Mouse (Mus musculus) megakaryocyte, embryonic 14.5 days (primary cell): ENCODE results near the gene Cdyl. TPM values are rescaled to one million over a fixed set of nuclear protein-coding genes. Genes with fewer than 3 reads are reported as not detected.

Source experiments
- H3K27me3 ChIP-seq: replicated peaks from 2 replicates; pipeline ENCODE3; 2012; ENCODE audit warnings: inconsistent platforms
- H3K36me3 ChIP-seq: replicated peaks from 2 replicates; pipeline ENCODE3; 2012; ENCODE audit warnings: low read length, inconsistent platforms, mixed read lengths
- H3K4me1 ChIP-seq: 2 replicates; pipeline ENCODE4 v1.6.1; 2012; ENCODE audit warnings: inconsistent platforms
- H3K4me3 ChIP-seq: replicated peaks from 2 replicates; pipeline ENCODE3; 2012; ENCODE audit warnings: moderate library complexity, mild to moderate bottlenecking, inconsistent platforms
- H3K9me3 ChIP-seq: 2 replicates; pipeline ENCODE4 v1.6.1; 2012; ENCODE audit warnings: inconsistent platforms
- FLI1 ChIP-seq: IDR thresholded peaks from 2 replicates; pipeline ENCODE4 v1.6.1; 2012; ENCODE audit warnings: low read length, inconsistent platforms, mixed read lengths
- GATA1 ChIP-seq: IDR thresholded peaks from 3 replicates; pipeline ENCODE4 v1.6.1; 2012; ENCODE audit warnings: mixed read lengths, low read length, inconsistent platforms, borderline replicate concordance
- polyA plus RNA-seq: library from polyadenylated mRNA; stranded (reverse); fragments of >175 nt; gene quantifications from 2 replicates; pipeline ENCODE4 v1.2.3, GENCODE M21; 2012; ENCODE audit warnings: low replicate concordance; ENCODE audit not compliant: insufficient read depth

Gene Cdyl
- polyA plus RNA-seq, 1 experiment, result 3.2 TPM

GRCm38 (mm10) chr13:35752046-35752445 lies 92.4 kb downstream of the Cdyl start:
- TF ChIP-seq FLI1, result no peak
- no peak for TF ChIP-seq GATA1
- no peak overlapping the region for H3K4me3 ChIP-seq
- no peaks in the 10 kb centered on the region for H3K27me3 ChIP-seq
- H3K9me3 ChIP-seq, result peaks cover 11% of the 10 kb centered on the region; the same call in 1 of the 2 replicates
- H3K36me3 ChIP-seq, result peaks cover 22% of the 10 kb centered on the region
- peaks cover 54% of the 10 kb centered on the region for H3K4me1 ChIP-seq

DNA sequence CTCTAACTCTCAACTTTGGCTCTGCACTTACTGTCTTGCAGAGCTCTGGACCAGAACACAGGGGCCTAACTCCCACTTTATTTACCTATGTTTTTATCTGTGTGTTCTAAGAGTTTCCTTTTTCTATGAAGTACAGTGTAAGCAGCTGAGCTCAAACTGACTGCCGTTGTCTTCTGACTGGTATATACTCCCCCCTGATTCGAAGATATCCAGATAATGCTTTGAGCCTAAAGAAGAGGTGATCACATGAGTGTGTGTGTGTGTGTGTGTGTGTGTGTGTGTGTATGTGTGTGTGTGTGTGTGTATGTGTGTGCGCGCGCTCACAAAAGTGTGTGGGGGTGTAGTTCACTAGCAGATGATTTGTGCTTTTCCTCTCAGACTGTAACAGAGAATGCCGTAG lies 95.4 kb downstream of the Cdyl start:
- no peak for TF ChIP-seq FLI1
- no peak for TF ChIP-seq GATA1
- Histone ChIP-seq H3K4me3 (no peak overlapping the region), H3K36me3 (peaks cover 33% of the 10 kb centered on the region), H3K9me3 (0 out of 2 replicates have a peak, but pooled peaks cover 6% of the 10 kb centered on the region), H3K4me1 (peaks cover 44% of the 10 kb centered on the region), H3K27me3 (no peaks in the 10 kb centered on the region)

GRCm38 (mm10) chr13:35755655-35756283 lies 96.1 kb downstream of the Cdyl start:
- TF ChIP-seq FLI1 (no peak), GATA1 (no peak)
- Histone ChIP-seq H3K27me3 (no peaks in the 10 kb centered on the region), H3K9me3 (0 out of 2 replicates have a peak, but pooled peaks cover 6% of the 10 kb centered on the region), H3K4me1 (peaks cover 44% of the 10 kb centered on the region), H3K36me3 (peaks cover 36% of the 10 kb centered on the region), H3K4me3 (no peak overlapping the region)

DNA sequence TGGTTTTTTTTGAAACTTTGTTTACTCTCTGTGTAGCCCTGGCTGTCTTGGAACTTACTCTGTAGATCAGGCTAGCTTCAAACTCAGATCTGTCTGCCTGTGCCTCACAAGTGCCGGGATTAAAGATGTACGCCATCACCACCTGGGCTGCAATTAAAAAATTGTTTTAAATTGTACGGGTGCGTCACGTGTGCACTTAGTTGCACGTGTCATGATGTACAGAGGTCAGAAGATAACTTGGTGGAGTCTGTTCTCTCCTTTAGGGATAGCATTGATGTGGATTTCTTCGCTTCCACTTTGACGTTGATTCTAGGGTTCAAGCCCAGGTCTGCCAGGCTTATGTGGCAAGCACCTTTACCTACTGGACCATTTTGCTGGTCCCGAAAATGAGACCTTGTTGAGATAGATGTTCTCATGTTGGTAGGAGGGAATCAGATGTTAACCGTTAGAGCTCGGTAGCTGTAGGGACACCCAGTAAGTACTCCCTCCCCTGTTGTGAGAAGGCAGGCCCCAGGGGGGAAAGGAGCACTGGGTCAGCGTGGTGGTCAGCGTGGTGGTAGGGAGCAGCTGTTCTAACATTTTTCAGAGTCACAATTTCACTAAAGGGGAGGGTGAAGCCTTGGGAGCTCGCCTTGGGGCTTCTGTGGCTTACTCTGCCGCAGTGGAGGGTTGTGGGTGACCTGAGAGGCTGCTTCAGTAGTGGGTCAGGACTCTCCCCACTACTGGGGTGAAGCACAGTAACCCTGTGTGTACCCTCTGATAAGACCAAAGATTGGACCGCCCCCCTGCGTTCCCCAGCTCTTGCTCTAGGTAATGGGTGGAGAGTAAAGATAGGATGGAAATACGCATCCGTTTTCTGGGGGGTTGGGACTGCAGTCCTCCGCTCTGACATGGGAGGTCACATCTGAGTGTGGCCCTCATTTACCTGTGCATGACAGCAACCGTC lies 97.0 kb downstream of the Cdyl start:
- H3K36me3 ChIP-seq, result peaks cover 35% of the 10 kb centered on the region
- peaks cover 44% of the 10 kb centered on the region for H3K4me1 ChIP-seq
- no peaks in the 10 kb centered on the region for H3K27me3 ChIP-seq
- H3K9me3 ChIP-seq, result peaks cover 10% of the 10 kb centered on the region; the same call in 1 of the 2 replicates
- TF ChIP-seq FLI1, result no peak
- no peak for TF ChIP-seq GATA1
- H3K4me3 ChIP-seq, result peak overlapping the region; percentile 50

GRCm38 (mm10) chr13:35760372-35760771 lies 100.7 kb downstream of the Cdyl start:
- Histone ChIP-seq H3K36me3 (peaks cover 49% of the 10 kb centered on the region), H3K4me1 (peaks cover 41% of the 10 kb centered on the region)
- no peak for TF ChIP-seq GATA1

DNA sequence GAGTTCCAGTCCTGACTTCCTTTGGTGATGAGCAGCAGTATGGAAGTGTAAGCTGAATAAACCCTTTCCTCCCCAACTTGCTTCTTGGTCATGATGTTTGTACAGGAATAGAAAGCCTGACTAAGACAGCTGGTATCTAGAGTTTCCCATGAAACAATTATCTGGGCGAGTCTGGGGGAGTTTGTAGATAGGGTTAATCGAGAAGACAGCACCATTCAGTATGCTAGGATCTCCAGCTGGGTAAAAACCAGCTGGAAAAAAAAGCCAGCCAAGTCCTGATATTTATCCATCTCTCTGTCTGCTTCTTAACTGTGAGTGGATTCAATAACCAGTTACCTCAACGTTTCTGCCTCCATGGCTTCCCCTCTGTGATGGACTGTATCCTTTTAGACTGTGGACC lies 104.9 kb downstream of the Cdyl start:
- Histone ChIP-seq H3K9me3 (peaks cover 9% of the 10 kb centered on the region; the same call in 1 of the 2 replicates), H3K4me3 (no peak overlapping the region), H3K36me3 (peaks cover 22% of the 10 kb centered on the region), H3K4me1 (peaks cover 52% of the 10 kb centered on the region), H3K27me3 (no peaks in the 10 kb centered on the region)
- TF ChIP-seq FLI1 (no peak), GATA1 (no peak)

More at GRCm38 (mm10) chr13:35760372-35760771, 100.7 kb downstream of the Cdyl start:
- no peaks in the 10 kb centered on the region for H3K27me3 ChIP-seq
- H3K4me3 ChIP-seq, result no peak overlapping the region
- peaks cover 15% of the 10 kb centered on the region; the same call in 1 of the 2 replicates for H3K9me3 ChIP-seq

- TF ChIP-seq FLI1 (no peak), GATA1 (no peak)
- no peak overlapping the region for H3K4me3 ChIP-seq
Observed at GRCm38 (mm10) chr13:35765817-35766216, 106.2 kb downstream of the Cdyl start.

GRCm38 (mm10) chr13:35769673-35770072 lies 110.0 kb downstream of the Cdyl start:
- TF ChIP-seq GATA1, result no peak
- no peak for TF ChIP-seq FLI1

More at GRCm38 (mm10) chr13:35765817-35766216, 106.2 kb downstream of the Cdyl start:
- peaks cover 58% of the 10 kb centered on the region for H3K4me1 ChIP-seq
- peaks cover 18% of the 10 kb centered on the region for H3K36me3 ChIP-seq
- H3K9me3 ChIP-seq, result peaks cover 9% of the 10 kb centered on the region; the same call in 1 of the 2 replicates
- H3K27me3 ChIP-seq, result no peaks in the 10 kb centered on the region

DNA sequence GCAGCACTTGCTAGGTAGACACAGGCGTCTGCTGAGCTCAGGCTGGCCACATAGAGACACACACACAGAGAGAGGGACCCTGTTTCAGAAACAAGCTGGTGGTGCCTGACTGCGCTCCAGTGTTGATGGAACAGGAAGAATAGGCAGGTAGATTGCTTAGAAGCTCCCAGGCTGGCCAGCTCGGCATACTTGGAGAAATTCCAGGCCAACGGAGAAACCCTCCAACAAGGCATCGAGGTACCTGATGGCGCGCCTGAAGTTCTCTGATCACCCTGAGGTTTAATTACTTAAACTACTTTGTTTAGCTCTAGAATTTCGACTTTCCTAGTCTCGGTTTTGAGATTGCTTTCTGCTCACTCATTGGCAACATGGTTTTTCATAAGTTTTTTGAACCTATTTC lies 110.8 kb downstream of the Cdyl start:
- Histone ChIP-seq H3K36me3 (peaks cover 15% of the 10 kb centered on the region), H3K27me3 (no peaks in the 10 kb centered on the region), H3K4me3 (no peak overlapping the region), H3K4me1 (peaks cover 50% of the 10 kb centered on the region), H3K9me3 (no peaks in the 10 kb centered on the region)
- TF ChIP-seq GATA1 (no peak), FLI1 (no peak)

More at GRCm38 (mm10) chr13:35769673-35770072, 110.0 kb downstream of the Cdyl start:
- peaks cover 55% of the 10 kb centered on the region for H3K4me1 ChIP-seq
- H3K4me3 ChIP-seq, result no peak overlapping the region
- peaks cover 15% of the 10 kb centered on the region for H3K36me3 ChIP-seq
- H3K27me3 ChIP-seq, result no peaks in the 10 kb centered on the region
- H3K9me3 ChIP-seq, result no peaks in the 10 kb centered on the region
